Mouse (Mus musculus): ENCODE results near the gene Adgra1.

The Adgra1 gene

GRCm38 (mm10) chr7:139834036-139834435, at the start of gene Adgra1:
Adgra1 (plus strand) TSS chr7:139834174.
- DNase-seq (ENCODE audit: low read depth, low spot score): peak; percentile 73

DNA sequence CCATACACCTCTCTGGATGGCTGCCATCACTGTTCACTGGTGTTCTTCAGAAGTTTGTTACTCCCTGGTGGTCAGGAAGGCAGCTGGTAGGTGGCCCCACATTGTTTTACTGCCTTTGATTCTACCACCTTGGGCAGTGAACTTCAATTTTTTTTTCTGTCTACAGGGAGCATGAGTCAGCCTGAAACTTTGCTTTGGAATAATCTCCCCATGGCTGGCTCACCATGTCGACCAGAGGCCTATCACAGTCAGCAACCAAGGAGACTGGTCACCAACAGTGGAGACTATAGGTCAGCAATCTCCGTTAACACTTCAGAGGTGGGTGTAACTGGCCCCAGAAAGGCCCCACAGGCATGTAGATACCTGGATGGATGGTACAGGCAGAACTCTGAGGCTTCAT, 46.6 kb upstream of the Adgra1 start:
- no peak for DNase-seq (ENCODE audit: low read depth, low spot score)

GRCm38 (mm10) chr7:139788927-139789326, 45.0 kb upstream of the Adgra1 start:
- no peak for DNase-seq (ENCODE audit: low read depth, low spot score)

- no peak for DNase-seq (ENCODE audit: low read depth, low spot score)
Observed at GRCm38 (mm10) chr7:139789718-139790117, 44.3 kb upstream of the Adgra1 start.

- no peak for DNase-seq (ENCODE audit: low read depth, low spot score)
Observed at GRCm38 (mm10) chr7:139791601-139792000, 42.4 kb upstream of the Adgra1 start.

DNA sequence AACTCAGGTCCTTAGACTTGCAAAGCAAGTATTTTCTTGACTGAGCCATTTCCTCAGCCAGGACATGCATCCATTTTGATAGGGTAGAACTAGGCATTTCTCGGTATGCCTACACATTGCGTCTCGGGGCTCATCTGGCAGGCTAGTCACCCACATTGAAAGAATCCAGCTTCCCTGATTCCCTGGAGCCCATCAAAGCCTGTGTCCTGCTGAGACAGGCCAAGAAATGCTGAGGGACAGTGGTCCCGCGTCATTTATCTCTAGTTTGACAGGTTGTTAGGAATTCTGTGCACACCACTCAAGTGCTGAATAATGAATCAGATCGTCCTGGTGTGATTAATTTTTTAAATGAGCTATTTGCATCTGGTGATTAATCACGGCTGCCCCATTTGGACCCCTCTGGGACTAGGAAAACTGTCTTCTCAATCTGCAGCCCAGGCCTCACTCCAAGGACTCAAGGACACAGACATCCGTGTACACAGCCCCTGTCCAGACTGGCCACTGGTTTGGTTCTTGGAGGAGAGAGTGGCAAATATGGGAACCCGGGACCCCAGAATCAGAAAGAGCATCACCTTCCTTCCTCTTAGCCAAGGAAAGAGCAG, 38.9 kb upstream of the Adgra1 start:
- DNase-seq (ENCODE audit: low read depth, low spot score): no peak

DNA sequence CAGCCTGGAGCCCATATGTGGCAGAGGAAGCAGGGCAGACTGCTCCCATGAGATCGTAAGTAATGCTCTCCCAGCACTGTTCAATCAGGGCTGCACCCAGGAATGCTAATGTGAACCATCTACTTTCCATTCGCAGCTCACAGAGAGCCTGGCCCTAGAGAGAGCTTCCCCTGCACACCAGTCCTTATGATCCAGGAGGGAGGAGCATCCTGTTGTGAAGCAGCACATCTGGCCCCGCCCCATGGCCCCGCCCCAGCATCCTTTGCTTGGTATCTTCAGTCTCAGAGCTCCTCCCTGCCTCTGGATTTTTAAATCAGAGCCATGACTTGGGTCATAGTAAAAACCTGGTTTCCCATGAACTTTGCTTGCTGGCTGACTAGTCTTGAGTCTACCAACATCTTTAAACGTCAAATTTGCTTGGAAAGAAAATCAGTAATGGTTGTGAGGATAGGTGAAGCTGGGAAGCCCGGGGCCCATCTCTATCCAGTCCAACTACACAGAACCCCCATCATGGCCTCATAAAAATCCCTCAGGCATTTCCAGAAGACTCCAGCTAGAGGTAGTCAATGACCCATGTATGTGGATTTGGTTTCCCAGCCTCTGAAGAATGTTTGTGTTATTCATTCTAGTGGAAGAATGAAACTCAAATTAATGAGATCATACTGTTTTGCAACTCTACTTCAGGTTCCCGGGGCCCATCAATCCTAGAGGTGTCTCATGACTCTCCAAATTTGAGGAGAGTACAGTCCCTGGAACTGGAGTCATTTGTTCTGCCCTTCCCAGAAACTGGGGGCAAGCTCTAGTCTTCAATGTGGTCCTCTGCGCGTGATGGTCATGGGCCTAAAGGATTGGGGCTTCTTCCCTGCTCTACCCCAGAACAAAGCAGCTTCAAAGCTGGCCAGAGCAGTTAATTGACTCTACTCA, 36.5 kb upstream of the Adgra1 start:
- DNase-seq (ENCODE audit: low read depth, low spot score): peak; percentile 82

GRCm38 (mm10) chr7:139806175-139806601, 27.8 kb upstream of the Adgra1 start:
- peak; percentile 55 for DNase-seq (ENCODE audit: low read depth, low spot score)

DNA sequence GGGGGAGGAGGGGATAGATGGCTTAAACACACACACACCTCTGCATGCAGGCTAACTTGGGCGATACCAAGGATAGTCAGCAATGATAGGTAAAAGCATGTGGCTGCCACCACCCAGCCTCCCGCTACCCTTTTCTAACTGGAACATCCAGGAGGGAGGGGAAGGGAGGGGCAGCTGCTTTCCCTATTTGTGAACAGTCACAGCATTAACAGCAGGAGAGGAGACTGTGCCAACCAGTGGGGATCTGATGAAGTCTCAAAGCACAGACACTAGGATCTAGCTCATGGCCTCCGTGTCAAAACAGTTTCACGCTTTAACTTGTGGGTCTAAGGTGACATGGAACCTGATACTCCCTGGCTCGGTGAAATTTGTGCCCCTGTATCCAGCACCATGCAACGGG, 23.9 kb upstream of the Adgra1 start:
- DNase-seq (ENCODE audit: low read depth, low spot score): no peak

- DNase-seq (ENCODE audit: low read depth, low spot score): no peak
Observed at GRCm38 (mm10) chr7:139811706-139812105, 22.3 kb upstream of the Adgra1 start.

DNA sequence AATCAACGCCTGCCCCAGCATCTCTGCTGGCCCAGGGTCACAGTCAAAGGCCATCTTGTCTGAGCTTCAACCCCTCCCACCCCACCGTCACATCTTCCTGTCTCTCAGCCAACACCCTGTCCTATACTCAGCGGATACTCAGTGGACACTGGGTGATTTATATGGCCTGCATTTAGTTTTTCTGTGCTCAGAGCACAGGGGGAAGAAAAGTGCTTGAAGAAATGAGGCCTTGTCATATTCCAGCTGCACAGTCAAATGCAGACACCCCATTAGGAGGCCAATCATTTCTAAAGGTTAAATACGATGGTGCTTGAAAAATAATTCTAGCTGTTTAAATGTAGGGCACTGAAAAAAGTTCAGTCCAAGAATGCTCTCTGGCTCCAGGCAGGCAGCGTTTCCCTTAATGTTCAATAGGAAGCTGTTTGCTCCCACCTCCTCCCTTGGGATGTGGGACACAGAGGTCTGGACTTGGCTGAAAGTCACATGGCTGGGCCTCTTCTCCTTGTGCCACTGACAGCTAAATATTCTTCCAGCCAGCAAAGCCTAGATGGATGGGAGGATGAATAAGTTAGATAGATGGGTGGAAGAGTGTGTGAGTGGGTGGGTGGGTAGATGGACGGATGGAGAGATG, 20.3 kb upstream of the Adgra1 start:
- DNase-seq (ENCODE audit: low read depth, low spot score): no peak

DNA sequence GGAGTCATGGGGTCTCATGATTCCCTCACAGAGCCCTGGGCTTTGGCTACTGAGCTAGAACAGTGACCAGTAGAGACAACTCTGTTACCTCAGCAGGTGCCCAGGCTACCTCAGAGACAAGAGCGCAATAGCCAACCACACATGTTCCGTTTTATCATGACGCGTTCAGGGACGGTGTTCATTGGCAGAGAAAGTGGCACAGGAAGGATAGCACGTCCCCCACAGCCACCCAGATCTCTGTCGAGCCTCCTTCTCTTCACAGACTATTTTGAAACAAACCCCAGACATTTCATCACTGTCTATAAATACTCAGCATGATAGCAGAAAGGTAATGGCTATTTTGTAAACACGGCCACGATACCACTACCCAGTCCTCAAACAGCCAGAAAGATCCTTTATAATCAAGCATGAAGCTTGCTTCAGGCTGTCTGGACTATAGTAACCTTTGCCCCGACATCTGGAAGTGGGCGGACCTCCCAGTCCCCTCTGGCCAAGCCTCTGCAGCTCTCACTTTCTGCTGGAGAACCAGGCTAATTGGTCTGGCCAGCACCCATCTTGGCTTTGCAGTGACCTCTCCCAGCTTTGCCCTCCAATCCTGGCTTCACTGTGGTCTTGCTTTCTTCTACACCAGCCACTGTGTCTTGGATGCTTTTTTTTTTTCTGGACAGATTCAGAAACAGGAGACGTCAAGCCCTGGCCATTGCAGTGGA, 11.5 kb upstream of the Adgra1 start:
- no peak for DNase-seq (ENCODE audit: low read depth, low spot score)

GRCm38 (mm10) chr7:139827687-139828086, 6.3 kb upstream of the Adgra1 start:
- peak; percentile 66 for DNase-seq (ENCODE audit: low read depth, low spot score)

GRCm38 (mm10) chr7:139833532-139833931, 442 bp upstream of the Adgra1 start:
- DNase-seq (ENCODE audit: low read depth, low spot score): no peak

DNA sequence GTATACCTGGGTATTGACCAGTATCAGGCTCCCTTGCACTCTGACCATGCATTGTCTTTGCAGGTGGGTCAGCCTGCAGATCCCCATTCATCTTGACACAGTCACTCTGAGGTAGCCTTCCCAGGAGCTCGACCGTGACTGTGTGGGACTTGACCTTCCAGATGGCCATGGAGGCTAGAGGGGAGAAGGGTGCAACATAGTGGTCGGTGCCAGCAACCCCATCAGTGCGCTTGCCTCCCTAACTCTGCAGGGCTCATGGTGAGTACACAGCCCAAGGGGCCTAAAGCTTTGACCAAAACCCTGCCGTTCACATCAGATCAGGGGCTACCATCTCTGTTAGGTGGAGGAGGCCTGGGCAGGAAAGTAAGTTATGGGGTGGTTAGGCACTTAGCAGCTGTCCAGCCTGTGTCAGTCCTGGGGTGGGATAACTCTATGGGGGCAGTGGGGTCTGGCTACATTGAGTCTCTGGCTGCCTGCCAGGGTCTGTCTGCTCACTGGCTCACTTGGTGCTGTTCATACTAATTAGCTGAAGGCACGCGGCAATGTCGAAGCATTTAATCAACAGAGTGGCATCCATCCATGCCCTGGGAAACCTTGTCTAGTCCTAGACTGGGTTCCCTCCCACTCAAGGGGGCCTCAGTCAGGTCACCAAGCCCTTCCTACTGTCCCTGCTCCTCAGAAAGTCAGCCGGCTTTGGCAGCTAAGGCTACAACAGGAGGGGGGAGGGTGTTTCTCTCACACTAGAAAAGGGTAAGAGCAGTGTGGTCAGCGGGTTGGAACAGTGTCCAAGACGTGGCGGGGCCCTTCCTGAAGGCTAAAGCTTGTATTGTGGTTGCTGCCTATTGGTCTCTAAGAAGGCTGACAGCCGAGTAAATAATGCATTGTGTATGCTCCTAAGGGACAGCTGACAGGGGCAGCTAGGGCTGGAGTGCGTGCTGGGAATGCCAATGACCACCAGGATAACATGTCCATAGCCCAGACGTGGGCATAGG, 1.5 kb downstream of the Adgra1 start:
- no peak for DNase-seq (ENCODE audit: low read depth, low spot score)

DNA sequence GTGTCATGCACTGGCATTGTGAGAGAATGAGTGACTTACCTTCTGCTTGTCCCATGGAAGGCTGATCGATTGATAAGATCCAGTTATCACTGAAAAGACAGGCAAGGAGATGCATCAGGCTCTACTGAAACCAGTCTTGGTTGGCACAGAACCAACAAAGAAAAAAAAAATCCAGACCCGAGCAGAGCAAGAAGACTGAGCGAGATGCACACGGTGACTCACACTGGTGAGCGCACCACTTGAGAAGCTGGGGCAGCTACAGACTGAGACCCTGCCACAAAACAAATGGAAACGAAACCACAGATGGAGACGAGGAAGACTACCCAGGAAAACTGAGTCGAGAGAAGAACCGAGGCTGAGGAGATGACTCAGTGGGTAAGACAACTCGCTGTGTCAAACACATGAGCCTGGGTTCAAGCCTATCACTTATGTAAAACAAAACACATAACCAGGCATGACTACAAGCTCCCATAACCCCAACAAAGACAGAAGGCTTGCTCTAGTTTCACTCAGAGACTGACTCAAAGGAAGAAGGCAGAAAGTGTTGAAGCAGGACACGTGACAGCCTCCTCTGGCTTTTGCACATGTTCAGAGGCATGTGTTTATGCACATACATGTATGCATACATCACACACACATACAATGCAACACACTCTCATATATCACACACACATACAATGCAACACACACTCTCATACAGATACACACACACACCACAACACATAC, 6.6 kb downstream of the Adgra1 start:
- DNase-seq (ENCODE audit: low read depth, low spot score): no peak

- DNase-seq (ENCODE audit: low read depth, low spot score): no peak
Observed at GRCm38 (mm10) chr7:139842397-139842796, 8.4 kb downstream of the Adgra1 start.

DNA sequence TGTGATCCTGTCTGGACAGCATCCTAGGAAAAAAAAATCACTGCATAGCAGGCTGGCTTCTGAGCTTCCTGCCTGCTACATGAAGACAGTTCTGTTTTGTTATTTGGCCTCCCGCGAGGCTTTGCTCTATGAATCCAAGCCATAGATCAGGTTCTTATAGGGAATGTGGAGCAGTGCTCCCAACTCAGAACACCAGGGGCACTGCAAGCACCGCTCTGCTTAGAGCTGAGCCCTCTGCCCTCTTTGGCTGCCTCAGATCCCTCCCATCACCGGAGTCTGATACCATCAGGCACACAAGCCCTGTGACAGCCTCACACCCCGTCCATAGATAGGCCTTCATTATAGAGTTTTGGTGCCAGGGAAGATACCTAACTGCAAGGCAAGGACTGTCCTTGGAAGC, 9.2 kb downstream of the Adgra1 start:
- peak; percentile 21 for DNase-seq (ENCODE audit: low read depth, low spot score)

- DNase-seq (ENCODE audit: low read depth, low spot score): no peak
Observed at GRCm38 (mm10) chr7:139843776-139844175, 9.8 kb downstream of the Adgra1 start.

GRCm38 (mm10) chr7:139845101-139845500, 11.1 kb downstream of the Adgra1 start:
- no peak for DNase-seq (ENCODE audit: low read depth, low spot score)

Measured in ZHBTc4 (cell line).